Mouse (Mus musculus) c-Kit-negative CD71-positive TER-119-positive erythroid progenitor cells, embryonic 14.5 days (primary cell): ENCODE results near the gene Apba1.

ENCODE experiments used
- DNase-seq: peaks from one replicate; pipeline ENCODE4 v3.0.0-alpha.2; 2013; ENCODE audit warnings: low read depth, low spot score

Apba1 gene

DNA sequence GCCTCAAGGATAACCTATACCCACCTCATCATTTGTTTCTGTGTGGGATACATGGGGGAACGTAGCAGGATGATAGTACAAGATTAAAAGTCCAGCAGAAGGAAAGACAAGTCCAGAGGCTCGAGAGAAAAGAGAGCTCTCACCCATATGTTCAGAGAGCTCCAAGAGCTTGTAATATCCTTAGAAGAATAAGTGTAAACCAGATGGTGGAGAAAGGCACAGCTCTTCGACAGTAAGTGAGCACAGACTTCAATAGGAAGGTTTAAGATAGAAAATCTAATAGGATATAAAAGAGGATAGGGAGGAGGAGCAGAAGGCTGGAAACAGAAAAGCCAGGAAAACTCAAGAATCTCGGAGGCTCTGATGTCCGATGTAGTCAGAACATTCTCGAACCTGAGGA is 115.8 kb downstream of the Apba1 start:
- DNase-seq, result no peak

DNA sequence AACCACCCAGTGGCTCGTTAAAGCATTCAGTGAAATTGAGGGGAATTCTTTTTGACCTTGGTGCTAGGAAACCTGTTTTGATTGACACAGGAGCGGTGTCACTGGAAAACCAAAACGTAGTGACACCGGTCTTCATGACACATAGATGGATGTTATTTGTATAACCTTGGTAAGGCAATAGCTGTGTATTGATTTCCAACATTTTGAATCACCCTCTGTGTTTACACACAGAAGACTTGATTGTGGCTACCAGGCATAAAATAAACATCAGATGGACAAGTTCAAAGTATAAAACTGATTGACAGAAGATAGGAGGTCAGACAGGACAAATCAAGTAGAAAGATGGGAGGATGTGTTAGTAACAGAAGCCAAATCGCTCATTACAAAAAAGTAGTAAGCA is 117.1 kb downstream of the Apba1 start:
- no peak for DNase-seq

DNA sequence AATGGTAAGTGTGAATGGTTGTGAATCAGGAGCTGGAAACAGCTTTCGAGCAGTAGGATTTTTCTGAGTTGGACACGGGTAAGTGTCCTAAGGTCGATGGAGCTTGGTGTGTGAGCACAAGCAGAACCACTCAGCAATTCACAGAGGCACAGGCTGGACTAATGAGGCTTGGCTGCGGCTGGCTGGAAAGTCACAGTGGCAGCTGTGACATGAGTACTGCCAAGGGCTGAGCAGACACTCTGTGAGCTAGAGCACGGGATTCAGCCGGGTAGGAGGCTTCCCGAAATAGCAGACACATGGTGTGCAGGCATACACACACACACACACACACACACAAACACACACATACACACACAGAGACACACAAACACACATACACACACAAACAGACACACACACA is 121.2 kb downstream of the Apba1 start:
- DNase-seq, result no peak

DNA sequence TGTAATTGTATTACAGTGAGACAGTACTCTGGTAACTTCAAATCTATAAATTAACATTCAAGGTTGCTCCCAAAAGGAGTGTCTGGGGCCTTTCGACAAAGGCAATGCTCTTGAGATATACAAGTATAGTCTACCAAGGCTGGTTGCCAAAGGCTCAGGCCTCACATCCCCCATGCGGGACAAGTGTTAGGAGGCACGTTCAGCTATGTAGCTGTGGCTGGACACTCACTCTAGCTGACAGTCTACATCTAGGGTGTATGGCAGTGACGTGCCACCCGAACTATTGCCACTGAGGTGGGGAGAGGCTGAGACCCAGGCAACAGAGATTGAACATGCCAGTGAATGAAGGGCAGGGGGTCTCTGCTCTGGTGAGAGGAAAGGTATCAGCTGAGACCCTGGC is 127.5 kb downstream of the Apba1 start:
- no peak for DNase-seq

DNA sequence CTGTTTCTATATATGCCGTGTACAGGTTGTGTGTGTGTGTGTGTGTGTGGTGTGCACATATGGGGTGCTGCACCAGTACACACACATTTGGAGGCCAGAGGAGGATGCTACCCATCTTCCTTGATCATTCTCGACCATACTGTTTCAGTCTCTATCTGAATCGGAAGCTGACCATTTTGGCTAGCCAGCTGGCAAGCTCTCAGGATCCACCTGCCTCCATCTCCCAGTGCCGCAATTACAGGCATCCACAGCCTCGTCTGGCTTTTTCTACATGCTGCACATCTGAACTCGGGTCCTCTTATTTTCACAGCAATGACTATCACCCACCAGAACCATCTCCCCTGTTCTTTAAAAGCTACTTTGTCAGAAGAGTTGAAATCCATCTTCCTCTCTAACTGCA is 132.7 kb downstream of the Apba1 start:
- no peak for DNase-seq

DNA sequence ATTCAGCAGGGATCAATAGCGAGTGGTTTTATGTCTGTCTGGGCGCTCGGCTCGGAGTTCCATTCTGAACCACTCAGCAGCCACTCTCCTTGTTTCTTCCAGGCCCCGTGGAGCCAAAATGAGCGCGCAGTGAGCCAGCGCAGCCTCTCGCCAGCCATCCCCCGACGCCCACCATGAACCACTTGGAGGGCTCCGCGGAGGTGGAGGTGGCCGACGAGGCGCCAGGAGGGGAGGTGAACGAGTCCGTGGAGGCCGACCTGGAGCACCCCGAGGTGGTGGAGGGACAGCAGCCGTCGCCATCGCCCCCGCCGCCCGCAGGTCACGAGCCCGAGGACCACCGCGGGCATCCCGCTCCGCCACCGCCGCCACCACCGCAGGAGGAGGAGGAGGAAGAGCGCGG is 133.9 kb downstream of the Apba1 start:
- no peak for DNase-seq

DNA sequence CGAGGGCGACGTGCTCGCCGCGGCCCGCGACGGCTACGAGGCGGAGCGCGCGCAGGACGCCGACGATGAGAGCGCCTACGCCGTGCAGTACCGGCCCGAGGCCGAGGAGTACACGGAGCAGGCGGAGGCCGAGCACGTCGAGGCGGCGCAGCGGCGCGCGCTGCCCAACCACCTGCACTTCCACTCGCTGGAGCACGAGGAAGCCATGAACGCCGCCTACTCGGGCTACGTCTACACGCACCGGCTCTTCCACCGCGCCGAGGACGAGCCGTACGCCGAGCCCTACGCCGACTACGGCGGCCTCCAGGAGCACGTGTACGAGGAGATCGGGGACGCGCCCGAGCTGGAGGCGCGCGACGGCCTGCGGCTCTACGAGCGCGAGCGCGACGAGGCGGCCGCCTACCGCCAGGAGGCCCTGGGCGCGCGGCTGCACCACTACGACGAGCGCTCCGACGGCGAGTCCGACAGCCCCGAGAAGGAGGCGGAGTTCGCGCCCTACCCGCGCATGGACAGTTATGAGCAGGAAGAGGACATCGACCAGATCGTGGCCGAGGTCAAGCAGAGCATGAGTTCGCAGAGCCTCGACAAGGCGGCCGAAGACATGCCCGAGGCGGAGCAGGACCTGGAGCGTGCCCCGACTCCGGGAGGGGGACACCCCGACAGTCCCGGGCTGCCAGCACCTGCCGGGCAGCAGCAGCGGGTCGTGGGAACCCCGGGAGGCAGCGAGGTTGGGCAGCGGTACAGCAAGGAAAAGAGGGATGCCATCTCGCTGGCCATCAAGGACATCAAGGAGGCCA is 134.6 kb downstream of the Apba1 start:
- DNase-seq, result no peak

DNA sequence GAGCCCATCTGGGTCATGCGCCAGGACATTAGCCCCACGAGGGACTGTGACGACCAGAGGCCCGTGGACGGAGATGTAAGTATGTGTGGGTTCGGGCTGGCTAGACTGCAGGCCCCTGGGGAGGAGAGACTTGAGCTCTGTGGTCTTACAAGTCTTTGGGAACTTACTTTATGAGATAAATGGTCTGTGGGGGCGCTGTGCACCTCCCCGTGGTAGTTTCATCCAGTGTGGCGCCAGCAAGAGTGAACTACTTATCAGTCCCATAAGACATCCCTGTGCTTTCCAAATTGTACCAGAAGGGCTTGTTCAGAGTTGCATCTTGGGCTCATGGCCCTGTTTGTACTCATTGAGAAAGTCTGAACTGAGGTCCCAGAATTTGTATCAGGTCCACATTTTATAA is 135.3 kb downstream of the Apba1 start:
- DNase-seq, result no peak

DNA sequence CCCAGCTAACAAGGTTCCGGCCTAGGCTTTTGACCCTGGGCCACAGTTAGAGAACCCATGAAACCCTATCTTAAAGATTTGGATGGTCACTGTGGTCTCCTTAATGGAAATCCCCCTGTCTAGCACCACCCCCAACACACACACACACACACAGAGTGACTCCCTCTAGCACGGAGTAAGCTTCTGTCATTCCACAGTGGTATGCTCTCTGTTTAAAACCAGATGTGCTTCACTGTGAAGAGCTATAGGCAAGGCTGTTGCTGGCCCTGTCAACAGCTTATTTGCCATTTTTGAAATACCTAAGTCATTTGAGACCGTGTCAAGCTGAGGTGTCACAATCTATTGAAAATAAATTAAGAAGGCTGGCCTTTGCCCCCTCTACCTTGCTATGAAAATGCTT is 136.1 kb downstream of the Apba1 start:
- DNase-seq, result no peak

DNA sequence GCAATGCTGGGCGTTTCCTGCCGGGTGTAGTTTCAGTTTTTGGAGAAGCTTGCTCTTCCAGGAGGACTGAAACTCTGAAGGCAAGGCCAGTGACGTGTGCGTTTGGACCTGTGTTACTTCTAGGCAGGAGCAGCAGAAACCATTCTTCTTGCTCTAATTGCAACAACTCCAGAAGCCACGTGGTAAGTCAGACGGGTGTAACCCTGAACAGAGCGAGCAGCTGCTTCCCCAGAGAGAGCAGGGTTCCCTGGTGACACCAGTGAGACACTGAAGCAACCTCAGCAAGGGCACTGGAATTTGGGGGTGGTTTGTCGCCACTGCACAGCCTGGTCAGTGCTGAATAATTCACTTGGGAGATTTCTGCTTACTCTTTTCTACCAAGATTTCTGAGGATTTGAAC is 138.2 kb downstream of the Apba1 start:
- DNase-seq, result no peak

DNA sequence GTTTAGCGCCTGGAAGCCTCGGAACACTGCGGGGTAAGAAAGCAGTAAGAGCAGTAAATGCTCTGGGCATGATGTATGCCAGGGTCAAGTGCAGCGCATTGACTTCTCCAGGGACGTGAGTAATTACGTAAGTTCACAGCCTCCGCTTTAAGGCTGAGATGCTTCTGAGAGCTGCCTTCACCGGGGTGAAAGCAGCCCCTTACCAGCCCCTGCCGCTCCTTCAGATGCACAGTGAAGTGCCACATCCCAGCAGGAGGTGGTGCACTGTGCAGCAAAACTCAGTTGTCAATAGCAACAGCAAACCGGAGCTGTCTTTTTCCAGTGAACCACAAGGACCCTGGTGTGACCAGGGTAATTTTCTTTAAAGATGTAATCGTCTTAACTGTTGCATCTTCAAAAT is 139.8 kb downstream of the Apba1 start:
- DNase-seq, result no peak

DNA sequence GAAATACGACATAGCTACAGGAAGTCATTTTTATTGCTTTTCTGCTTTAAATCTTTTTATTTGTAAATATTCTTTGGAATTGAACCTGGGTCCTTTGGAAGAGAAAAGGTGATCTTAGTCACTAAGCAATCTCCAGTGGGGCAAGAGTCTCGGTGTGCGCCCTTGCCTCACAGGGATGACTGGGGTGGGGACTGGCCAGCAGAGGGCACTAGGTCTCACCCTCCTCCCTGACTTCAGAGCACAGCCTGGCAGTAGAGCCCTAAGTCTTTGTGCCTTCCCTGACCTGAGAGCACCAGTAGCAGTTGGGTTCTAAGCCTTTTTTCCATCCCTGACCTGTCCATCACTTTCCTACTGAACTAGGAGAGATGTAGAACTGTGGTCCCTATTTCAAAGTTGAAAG is 142.5 kb downstream of the Apba1 start:
- DNase-seq, result no peak

DNA sequence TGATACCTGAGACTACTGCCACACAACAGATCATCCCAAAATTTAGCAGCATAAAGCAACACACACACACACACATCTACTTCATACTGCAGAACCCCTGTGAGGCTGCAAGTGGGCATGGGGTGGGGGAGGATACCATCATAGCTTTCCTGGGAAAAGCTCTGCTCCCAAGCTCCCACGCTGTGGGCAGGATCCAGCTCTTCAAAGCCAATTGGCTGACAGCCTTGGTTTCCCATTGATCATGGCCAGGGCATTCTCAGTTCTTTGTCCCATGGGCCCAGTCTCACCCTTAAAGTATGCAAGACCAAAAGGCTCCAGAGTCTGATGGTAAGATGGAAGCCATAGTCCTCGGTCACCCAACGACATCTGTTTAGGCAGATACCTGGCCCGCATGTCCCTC is 143.1 kb downstream of the Apba1 start:
- no peak for DNase-seq

DNA sequence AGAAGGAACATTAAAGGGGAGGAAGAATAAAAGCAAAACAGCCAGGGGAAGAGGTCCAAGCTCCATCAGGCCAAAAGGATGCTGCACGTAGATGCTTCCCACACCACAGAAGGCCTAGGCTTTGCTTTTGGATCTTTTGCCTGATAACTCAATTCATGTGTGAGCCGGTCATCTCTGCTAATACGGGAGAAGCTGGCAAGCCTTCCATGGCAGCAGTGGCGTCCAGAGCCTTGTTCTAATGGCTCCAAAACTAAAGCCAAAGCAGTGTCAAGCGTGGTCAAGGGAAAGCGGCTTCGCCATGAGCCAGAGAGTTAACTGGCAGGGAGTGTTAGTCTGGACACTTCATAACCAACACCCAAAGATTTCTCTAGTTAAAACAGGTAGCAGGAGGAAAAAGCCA is 144.4 kb downstream of the Apba1 start:
- no peak for DNase-seq

DNA sequence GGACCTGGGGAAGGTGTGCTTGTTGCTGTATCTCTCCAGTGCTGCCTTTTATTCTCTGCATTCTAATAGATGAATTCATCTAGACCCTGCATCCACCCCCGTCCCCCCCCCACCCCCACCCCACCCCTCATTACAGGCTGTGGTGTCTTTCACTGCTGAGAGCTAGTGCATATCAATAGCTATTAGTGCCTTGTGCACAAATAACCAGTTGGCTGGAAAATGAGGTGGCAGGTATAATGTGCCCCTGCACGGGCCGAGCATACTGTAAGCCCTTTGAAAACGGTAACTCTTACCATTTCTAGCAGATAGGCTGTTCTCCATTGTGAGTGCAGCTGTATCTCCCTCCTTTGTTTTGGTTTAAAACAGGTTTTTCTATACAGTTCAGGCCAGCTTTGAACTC is 146.2 kb downstream of the Apba1 start:
- DNase-seq, result no peak

DNA sequence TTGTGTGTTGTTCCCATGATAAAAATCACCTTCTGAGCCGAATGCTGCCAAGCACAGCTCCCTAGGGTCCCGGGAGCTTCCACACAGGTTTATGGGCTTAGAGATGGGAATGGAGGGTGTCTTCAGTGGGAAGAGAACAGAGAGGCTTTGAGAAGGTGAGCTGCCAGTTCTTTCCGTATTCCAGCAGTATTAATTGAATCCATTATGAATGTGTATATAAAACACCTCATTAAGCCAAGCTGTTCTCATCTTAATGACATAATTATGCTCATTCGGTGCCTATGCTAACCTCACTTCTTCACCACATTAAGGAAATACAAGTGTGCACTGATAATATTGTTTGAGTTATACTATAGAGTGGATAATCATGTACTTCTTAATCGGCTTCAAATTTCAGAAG is 147.1 kb downstream of the Apba1 start:
- DNase-seq, result no peak

DNA sequence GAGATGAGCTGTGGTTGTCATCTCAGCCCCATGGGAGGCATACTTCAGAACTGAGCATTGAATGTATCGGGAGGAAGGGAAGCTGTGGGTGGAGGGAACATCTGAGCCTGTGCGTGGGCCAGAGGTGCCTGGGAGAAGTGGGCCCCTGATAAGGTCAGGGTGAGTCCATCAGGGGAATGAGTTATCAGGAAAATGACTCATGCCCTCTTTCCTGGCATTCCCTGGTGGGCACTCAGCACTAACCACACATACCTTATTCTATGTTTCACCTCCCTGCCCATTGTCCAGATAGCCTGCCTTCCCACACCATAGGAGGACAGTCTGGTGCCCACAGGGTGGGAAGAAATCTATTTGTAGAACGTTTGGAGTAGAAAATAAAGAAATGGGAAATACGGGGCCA is 151.7 kb downstream of the Apba1 start:
- no peak for DNase-seq

DNA sequence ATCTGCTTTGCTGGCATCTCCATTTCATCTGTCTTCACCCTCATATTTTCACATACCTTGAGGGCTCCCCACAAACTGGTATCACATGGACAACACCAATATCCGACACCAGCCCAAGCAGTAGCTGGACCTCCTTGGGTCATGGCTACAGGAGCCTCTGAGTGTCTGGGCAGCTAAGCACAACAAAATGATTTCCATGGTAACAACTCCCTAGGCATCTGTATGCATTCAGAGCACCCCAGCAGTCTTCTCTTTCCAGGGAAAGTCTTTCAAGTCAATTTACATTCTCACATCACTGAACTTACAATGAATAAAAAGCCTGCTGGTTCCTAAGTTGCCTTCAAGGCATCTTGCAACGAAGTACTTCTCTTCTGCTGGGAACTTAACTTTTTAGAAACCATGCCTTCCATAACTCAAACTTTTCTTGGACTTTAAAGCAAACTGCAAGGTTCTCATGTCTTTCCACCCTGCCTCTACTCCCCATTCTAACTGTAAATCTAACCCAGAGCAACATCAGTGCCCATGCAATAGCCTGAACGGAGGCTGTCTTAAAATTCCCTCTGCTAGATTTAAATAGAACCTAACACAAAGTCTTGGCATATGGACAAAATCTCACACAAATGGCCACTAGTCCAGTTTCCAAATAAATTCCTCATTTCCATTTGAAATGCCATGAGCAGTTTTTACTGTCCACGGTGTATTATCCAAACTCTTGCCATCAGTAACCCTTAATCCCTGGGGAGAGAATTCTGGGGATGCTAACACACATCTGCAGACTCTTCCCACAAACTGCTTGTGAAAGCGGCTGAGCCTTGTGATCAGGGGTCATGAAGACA is 160.9 kb downstream of the Apba1 start:
- no peak for DNase-seq

DNA sequence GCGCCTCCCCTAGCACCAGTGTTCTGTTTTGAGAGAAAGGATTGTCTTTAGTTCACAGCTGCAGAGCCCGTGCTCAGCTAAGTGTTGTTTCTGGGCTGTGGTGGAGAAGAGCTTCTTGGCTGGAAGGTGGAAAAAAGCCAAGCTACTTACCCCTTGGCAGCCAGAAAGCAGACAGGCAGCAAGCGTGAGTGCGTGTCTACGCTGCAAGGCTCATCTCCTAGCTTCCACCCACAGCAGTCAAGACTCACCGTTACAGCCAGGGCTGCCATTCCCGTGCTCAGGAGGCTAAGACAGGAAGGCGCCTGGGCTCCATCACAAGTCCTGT is 161.5 kb downstream of the Apba1 start:
- DNase-seq, result no peak

DNA sequence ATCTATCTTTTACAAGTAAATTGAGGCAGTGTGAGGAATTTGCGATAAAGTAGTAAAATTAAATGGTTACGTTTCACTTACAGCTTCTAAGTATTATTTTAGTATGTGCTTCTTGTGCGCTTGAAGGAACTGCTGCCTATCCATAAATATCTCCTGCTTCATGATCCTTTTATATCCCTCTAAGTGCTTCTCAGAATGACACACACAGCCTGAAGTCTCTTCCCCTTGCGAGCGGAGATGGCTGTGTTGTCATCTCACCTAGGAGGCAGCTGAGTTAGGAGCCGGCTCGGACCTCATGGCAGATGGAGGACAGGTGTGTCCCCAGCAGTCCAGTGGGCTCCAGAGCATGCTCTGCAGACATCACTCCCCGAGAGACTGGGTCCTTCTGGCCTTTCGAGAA is 163.9 kb downstream of the Apba1 start:
- DNase-seq, result no peak

DNA sequence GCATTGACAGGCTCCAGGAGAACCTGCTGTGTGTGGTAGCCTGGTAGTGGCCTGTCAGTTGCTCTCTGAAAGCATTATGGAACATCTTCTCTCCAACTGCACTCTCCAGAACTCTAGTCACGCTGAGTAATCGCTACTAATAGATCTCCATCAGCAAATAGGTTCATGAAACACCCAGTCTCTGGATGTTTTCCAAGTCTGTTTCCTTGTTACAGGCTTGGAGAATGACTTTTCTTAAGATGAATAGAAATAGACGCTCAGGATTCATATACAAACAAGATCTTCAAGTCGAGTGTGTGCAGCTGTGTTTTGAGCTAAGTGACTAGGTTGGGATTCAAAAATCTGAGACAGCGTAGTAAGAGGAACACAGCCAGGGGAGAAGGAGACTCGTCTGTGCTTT is 165.4 kb downstream of the Apba1 start:
- no peak for DNase-seq

DNA sequence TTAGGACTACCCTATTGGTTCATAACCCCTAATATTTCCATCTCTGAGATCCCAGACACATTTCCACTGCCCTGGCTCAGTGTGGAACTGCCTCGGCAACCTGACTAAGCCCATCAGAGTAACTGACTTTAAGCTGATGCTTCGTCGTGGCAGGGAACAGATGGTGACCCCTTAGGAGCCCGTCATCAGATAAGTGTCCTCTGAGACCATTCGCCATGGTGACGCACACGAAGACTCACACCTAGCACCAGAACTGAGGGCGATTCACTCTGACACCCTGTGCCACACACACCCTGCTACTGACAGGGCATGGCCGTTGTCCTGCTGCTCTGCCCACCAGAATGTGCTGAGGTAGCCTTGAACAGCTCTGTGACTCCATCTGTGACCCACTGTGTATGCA is 166.1 kb downstream of the Apba1 start:
- no peak for DNase-seq

DNA sequence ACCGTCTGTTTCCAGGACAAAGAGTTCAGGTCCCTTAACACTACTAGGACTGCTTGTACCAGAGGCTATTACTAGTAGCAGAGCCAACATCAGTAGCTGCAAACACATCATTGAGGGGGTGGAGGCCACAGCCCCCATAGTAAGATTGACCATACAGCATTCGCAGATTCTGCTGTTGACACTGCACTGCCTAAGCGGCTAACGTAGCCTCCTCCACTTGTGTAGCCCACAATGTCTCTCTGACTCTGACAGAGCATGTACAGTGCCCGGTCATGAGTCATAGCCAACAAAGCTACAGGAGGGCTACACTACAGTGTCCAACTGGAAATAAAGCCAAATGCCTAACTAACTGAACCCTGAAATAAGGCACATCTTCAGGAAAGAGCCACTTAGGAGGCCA is 166.9 kb downstream of the Apba1 start:
- DNase-seq, result no peak
